Mouse (Mus musculus) stomach, postnatal 0 days (tissue): ENCODE data around the gene Tubb2a. TPM values are rescaled to one million over a fixed set of nuclear protein-coding genes. Genes with fewer than 3 reads are reported as not detected.

Experiments
- ATAC-seq: fragments of 200-750 bp; cut with Nextera tagmentation; 2 replicates; pipeline ENCODE4 v1.8.0; 2017; ENCODE audit not compliant: low FRiP score, low TSS enrichment
- DNase-seq: peaks from one replicate; pipeline ENCODE4 v3.0.0-alpha.2; 2016; ENCODE audit warnings: low spot score
- H3K27ac ChIP-seq: fragments of 300-500 bp; sonication (generic); replicated peaks from 2 replicates; pipeline ENCODE4 v1.5.1; 2014; ENCODE audit warnings: mild to moderate bottlenecking, control low read depth
- H3K27me3 ChIP-seq: fragments of 300-500 bp; sonication (generic); 2 replicates; pipeline ENCODE4 v1.6.1; 2014; ENCODE audit warnings: low read length; ENCODE audit not compliant: control insufficient read depth, insufficient read depth
- H3K36me3 ChIP-seq: fragments of 300-500 bp; sonication (generic); 2 replicates; pipeline ENCODE4 v1.6.1; 2014; ENCODE audit warnings: low read length, mixed read lengths; ENCODE audit not compliant: control insufficient read depth, insufficient read depth
- H3K4me1 ChIP-seq: fragments of 300-500 bp; sonication (generic); replicated peaks from 2 replicates; pipeline ENCODE4 v1.6.1; 2014; ENCODE audit warnings: antibody characterized with exemption; ENCODE audit not compliant: control insufficient read depth, insufficient read depth
- H3K4me2 ChIP-seq: fragments of 300-500 bp; sonication (generic); replicated peaks from 2 replicates; pipeline ENCODE4 v1.6.1; 2014; ENCODE audit warnings: low read depth, mild to moderate bottlenecking, control low read depth, moderate library complexity
- H3K4me3 ChIP-seq: fragments of 300-500 bp; sonication (generic); 2 replicates; pipeline ENCODE4 v1.5.1; 2014; ENCODE audit warnings: low read depth, low read length, control low read depth
- H3K9ac ChIP-seq: fragments of 300-500 bp; sonication (generic); 2 replicates; pipeline ENCODE4 v1.6.1; 2014; ENCODE audit warnings: mild to moderate bottlenecking, low read length, control low read depth, mixed read lengths
- H3K9me3 ChIP-seq: fragments of 300-500 bp; sonication (generic); 2 replicates; pipeline ENCODE4 v1.6.1; 2016; ENCODE audit warnings: low read length; ENCODE audit not compliant: control insufficient read depth
- CTCF ChIP-seq: IDR thresholded peaks from 2 replicates; pipeline ENCODE4 v1.5.1; 2016; ENCODE audit warnings: antibody characterized with exemption, low read depth, mild to moderate bottlenecking, moderate library complexity
- EP300 ChIP-seq: optimal IDR thresholded peaks from 2 replicates; pipeline ENCODE3; 2016; ENCODE audit warnings: antibody characterized with exemption
- WGBS: fragments of 180-500 bp; shearing (Covaris S2); extraction: QIAGEN DNeasy Blood & Tissue Kit; methylation state at CpG from one replicate; pipeline ENCODE4 v1.1.7; 2014; 5-methylcytosine and 5-hydroxymethylcytosine counted together
- polyA plus RNA-seq: library from polyadenylated mRNA; unstranded; fragments of >200 nt; fragmentation: Nextera tagmentation; extraction: Ambion mirVana; gene quantifications from 2 replicates; pipeline ENCODE4 v1.2.1, GENCODE M21; 2015

Tubb2a gene
- polyA plus RNA-seq, 1 experiment from 2014 or later, result 196 TPM

- no peaks in the 10 kb centered on the region for H3K27me3 ChIP-seq
- no peak overlapping the region for H3K4me3 ChIP-seq
- H3K4me2 ChIP-seq, result no peak overlapping the region
- no peak for DNase-seq
- TF ChIP-seq EP300 (no peak), CTCF (no peak)
- 83% methylated on average over 4 of the region's 4 CpGs for WGBS
- no peak overlapping the region for H3K9ac ChIP-seq
- H3K9me3 ChIP-seq, result no peaks in the 10 kb centered on the region
- no peak overlapping the region for H3K27ac ChIP-seq
- ATAC-seq, result no peak
- H3K4me1 ChIP-seq, result no peaks in the 10 kb centered on the region
- H3K36me3 ChIP-seq, result no peaks in the 10 kb centered on the region
Observed at GRCm38 (mm10) chr13:34114654-34115053, 36.8 kb upstream of the Tubb2a start.

GRCm38 (mm10) chr13:34113086-34113485, 35.3 kb upstream of the Tubb2a start:
- Histone ChIP-seq H3K9ac (no peak overlapping the region), H3K27ac (no peak overlapping the region), H3K9me3 (no peaks in the 10 kb centered on the region), H3K27me3 (no peaks in the 10 kb centered on the region), H3K36me3 (no peaks in the 10 kb centered on the region), H3K4me3 (no peak overlapping the region), H3K4me1 (no peaks in the 10 kb centered on the region), H3K4me2 (no peak overlapping the region)
- 80% methylated on average over 3 of the region's 3 CpGs for WGBS
- ATAC-seq (no peak), DNase-seq (no peak)
- TF ChIP-seq CTCF, result no peak
- TF ChIP-seq EP300, result no peak

GRCm38 (mm10) chr13:34112369-34113081, 34.7 kb upstream of the Tubb2a start:
- Histone ChIP-seq H3K4me1 (no peaks in the 10 kb centered on the region), H3K9me3 (no peaks in the 10 kb centered on the region), H3K4me3 (no peak overlapping the region), H3K27me3 (no peaks in the 10 kb centered on the region), H3K4me2 (no peak overlapping the region), H3K27ac (no peak overlapping the region), H3K36me3 (no peaks in the 10 kb centered on the region), H3K9ac (no peak overlapping the region)
- WGBS, result 41% methylated on average over 5 of the region's 5 CpGs
- TF ChIP-seq EP300, result no peak
- no peak for TF ChIP-seq CTCF
- DNase-seq (peak; percentile 53), ATAC-seq (peak; percentile 95)

GRCm38 (mm10) chr13:34111878-34112277, 34.1 kb upstream of the Tubb2a start:
- Histone ChIP-seq H3K27me3 (no peaks in the 10 kb centered on the region), H3K9me3 (no peaks in the 10 kb centered on the region), H3K9ac (no peak overlapping the region), H3K27ac (no peak overlapping the region), H3K4me2 (no peak overlapping the region), H3K4me3 (no peak overlapping the region), H3K36me3 (no peaks in the 10 kb centered on the region), H3K4me1 (no peaks in the 10 kb centered on the region)
- DNase-seq, result no peak
- TF ChIP-seq EP300 (no peak), CTCF (no peak)
- ATAC-seq, result 0 out of 2 replicates have a peak, but pooled peaks have one; percentile 6
- 78% methylated on average over 3 of the region's 3 CpGs for WGBS

GRCm38 (mm10) chr13:34111019-34111418, 33.2 kb upstream of the Tubb2a start:
- H3K4me1 ChIP-seq, result no peaks in the 10 kb centered on the region
- no peak overlapping the region for H3K27ac ChIP-seq
- no peak overlapping the region for H3K4me2 ChIP-seq
- no peaks in the 10 kb centered on the region for H3K36me3 ChIP-seq
- DNase-seq, result no peak
- H3K9me3 ChIP-seq, result no peaks in the 10 kb centered on the region
- ATAC-seq, result no peak
- no peaks in the 10 kb centered on the region for H3K27me3 ChIP-seq
- H3K4me3 ChIP-seq, result no peak overlapping the region
- 27% methylated on average over 5 of the region's 5 CpGs for WGBS
- no peak overlapping the region for H3K9ac ChIP-seq
- TF ChIP-seq EP300 (no peak), CTCF (no peak)

- WGBS, result 42% methylated on average over 4 of the region's 4 CpGs
- TF ChIP-seq EP300 (no peak), CTCF (no peak)
- ATAC-seq (peak; percentile 47; the same call in 1 of the 2 replicates), DNase-seq (peak; percentile 34)
- Histone ChIP-seq H3K4me1 (no peaks in the 10 kb centered on the region), H3K9ac (no peak overlapping the region), H3K9me3 (no peaks in the 10 kb centered on the region), H3K27ac (no peak overlapping the region), H3K36me3 (no peaks in the 10 kb centered on the region), H3K27me3 (no peaks in the 10 kb centered on the region), H3K4me3 (no peak overlapping the region), H3K4me2 (no peak overlapping the region)
Observed at GRCm38 (mm10) chr13:34109677-34110058, 31.9 kb upstream of the Tubb2a start.
